Mouse (Mus musculus) thymus, adult 2 months (tissue): ENCODE measurements at regions not wholly inside any gene's neighbourhood (a gene's known extent, or its start where the extent isn't known, plus 50 kb on each side); places are given as distances from the start of the nearest gene placed in this dataset.

ENCODE experiments used
- DNase-seq: peaks from one replicate; pipeline ENCODE4 v3.0.0; 2021
- H3K27ac ChIP-seq: fragments of 200-500 bp; 2 replicates; pipeline ENCODE4 v1.5.1; 2012; ENCODE audit warnings: low read length, control low read depth; ENCODE audit not compliant: control insufficient read depth, insufficient read depth
- H3K27me3 ChIP-seq: fragments of 200-500 bp; 2 replicates; pipeline ENCODE4 v1.6.1; 2012; ENCODE audit warnings: mild to moderate bottlenecking, low read length, moderate library complexity, mixed read lengths; ENCODE audit not compliant: control insufficient read depth, insufficient read depth
- H3K36me3 ChIP-seq: fragments of 200-500 bp; 2 replicates; pipeline ENCODE4 v1.6.1; 2012; ENCODE audit warnings: mild to moderate bottlenecking, low read length, moderate library complexity; ENCODE audit not compliant: control insufficient read depth, insufficient read depth
- H3K4me1 ChIP-seq: fragments of 200-500 bp; replicated peaks from 2 replicates; pipeline ENCODE4 v1.6.1; 2012; ENCODE audit warnings: low read length; ENCODE audit not compliant: control insufficient read depth, insufficient read depth
- H3K4me3 ChIP-seq: fragments of 200-500 bp; 2 replicates; pipeline ENCODE4 v1.5.1; 2012; ENCODE audit warnings: mild to moderate bottlenecking, low read length, control low read depth, moderate library complexity; ENCODE audit not compliant: control insufficient read depth, insufficient read depth
- CTCF ChIP-seq: fragments of 200-500 bp; IDR thresholded peaks from 2 replicates; pipeline ENCODE4 v1.5.1; 2012; ENCODE audit warnings: mild to moderate bottlenecking, control low read depth, low read length, moderate library complexity, borderline replicate concordance; ENCODE audit not compliant: control insufficient read depth, poor library complexity, insufficient read depth; ENCODE audit errors: extremely low read depth
- POLR2A ChIP-seq: fragments of 200-500 bp; IDR thresholded peaks from 2 replicates; pipeline ENCODE4 v1.6.1; 2012; ENCODE audit warnings: mild to moderate bottlenecking, low read length, control low read depth, moderate library complexity; ENCODE audit not compliant: control insufficient read depth, poor library complexity, insufficient read depth; ENCODE audit errors: extremely low read depth
- WGBS: fragments of 180-500 bp; shearing (Covaris S2); methylation state at CpG from one replicate; pipeline ENCODE4 v1.1.7; 2018; 5-methylcytosine and 5-hydroxymethylcytosine counted together

DNA sequence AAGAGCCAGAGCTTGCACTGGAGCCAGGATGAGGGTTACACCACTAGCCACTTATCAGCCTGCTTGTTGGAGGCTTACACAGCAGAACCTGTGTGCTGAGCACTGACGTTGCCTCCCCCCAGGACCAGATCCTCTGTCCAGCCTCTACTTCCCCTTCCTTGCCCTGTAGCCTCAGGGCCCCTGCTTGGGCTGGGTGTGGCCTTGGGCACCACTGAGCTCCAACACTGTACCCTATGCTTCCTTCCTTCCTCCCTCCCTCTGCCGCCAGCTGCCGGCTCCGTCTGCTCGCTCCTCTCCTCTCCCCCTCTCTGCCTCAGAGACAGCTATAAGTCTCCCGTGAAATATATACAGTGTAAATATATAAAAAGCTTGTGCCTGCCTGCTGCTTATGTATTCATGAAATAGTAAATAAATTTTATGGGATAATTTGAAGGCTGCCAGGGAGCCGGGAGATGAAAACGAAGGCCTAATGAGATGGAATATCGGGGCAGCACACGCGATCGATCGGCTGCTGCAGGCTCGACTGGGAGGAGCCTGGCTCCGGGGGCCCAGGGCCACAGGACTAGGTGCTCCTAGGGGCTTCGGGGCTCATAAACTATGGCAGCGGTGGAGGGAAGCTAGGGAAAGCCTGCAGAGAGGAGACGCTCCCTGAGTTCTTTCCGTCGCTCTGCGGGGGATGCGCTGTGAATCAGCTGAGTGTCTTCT is 135.6 kb downstream of the Rbm19 start:
- DNase-seq, result no peak
- no peaks in the 10 kb centered on the region for H3K4me1 ChIP-seq
- no peak for TF ChIP-seq POLR2A
- no peak for TF ChIP-seq CTCF
- 24% methylated on average over 22 of the region's 22 CpGs for WGBS
- H3K36me3 ChIP-seq, result no peaks in the 10 kb centered on the region
- no peak overlapping the region for H3K27ac ChIP-seq
- H3K4me3 ChIP-seq, result no peak overlapping the region
- no peaks in the 10 kb centered on the region for H3K27me3 ChIP-seq

DNA sequence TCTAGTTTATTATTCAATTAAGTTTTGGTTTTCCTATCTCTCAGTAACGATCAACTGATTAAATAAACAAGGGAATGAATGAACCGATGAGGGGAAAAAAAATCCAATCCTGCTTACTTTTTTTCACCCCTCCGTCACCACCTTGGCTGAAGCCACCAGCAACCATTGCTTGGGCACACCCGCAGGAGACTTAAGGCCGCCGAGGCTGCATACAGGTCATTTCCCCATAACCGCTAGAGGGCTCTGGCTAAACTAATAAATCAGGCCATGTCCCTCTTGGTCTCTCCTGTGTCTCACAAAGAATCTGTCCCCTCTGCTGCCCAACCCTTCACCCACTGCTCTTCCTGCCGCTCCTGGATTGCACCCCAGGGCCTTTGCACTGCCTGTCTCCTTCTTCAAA is 136.3 kb downstream of the Rbm19 start:
- no peak for DNase-seq
- H3K4me3 ChIP-seq, result no peak overlapping the region
- no peaks in the 10 kb centered on the region for H3K4me1 ChIP-seq
- H3K27ac ChIP-seq, result no peak overlapping the region
- H3K27me3 ChIP-seq, result no peaks in the 10 kb centered on the region
- TF ChIP-seq POLR2A, result no peak
- TF ChIP-seq CTCF, result no peak
- H3K36me3 ChIP-seq, result no peaks in the 10 kb centered on the region
- 31% methylated on average over 8 of the region's 8 CpGs for WGBS

DNA sequence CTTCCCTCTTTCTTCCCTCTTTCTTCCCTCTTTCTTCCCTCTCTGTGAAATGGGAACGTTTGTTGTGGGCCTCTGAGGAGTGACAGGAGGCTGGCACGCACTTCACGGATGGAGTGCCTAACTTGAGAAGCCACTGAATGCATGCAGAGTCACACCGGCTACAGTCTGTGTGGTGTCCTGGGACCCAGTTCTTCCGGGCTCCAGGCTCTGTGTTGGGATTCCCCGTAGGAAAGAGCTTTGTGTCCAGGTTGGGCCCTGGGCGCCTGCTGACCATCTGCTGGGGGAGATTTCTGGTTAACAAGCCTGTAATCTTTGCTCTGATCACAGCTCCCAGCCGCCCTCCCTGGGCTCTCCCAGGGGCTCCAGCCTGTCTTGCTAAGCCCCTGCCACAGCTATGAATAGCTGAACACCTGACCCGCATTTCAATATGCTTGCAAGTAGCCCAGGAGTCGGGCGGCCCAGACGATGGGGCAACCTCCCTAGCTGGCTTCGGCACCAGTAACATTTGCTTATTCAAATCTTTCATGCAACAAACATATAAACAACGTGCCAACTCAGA is 146.5 kb downstream of the Rbm19 start:
- H3K27me3 ChIP-seq, result no peaks in the 10 kb centered on the region
- H3K4me3 ChIP-seq, result no peak overlapping the region
- no peaks in the 10 kb centered on the region for H3K36me3 ChIP-seq
- TF ChIP-seq POLR2A, result no peak
- no peak for TF ChIP-seq CTCF
- WGBS, result 62% methylated on average over 14 of the region's 14 CpGs
- no peaks in the 10 kb centered on the region for H3K4me1 ChIP-seq
- no peak overlapping the region for H3K27ac ChIP-seq
- DNase-seq, result no peak

DNA sequence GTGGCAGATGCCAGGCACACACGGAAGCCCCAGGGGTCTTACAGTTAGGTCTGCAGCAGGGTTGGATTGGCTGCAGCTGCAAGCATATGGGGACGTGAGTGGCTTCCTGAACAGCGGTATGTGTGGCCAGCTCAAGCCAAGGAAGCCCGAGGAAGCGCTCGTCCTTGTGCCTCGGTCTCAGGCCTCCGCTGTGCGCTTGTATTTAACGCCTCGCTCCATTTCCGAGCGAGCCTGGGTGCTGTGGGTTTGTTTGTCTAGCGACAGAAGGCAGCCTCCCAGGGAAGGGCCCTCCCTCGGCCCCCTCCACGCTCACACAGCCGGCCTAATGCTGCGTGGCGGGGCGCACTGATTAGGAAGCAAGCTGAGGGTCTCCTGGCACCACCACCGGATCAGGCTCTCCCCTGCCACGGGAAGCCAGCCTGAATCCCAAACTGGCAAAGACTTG is 153.2 kb downstream of the Rbm19 start:
- Histone ChIP-seq H3K27ac (no peak overlapping the region), H3K36me3 (no peaks in the 10 kb centered on the region), H3K4me1 (no peaks in the 10 kb centered on the region), H3K4me3 (no peak overlapping the region), H3K27me3 (no peaks in the 10 kb centered on the region; the same call in 1 of the 2 replicates)
- whole genome bisulfite sequencing, result 11% methylated on average over 22 of the region's 22 CpGs
- TF ChIP-seq CTCF, result no peak
- TF ChIP-seq POLR2A, result no peak
- DNase-seq, result no peak

DNA sequence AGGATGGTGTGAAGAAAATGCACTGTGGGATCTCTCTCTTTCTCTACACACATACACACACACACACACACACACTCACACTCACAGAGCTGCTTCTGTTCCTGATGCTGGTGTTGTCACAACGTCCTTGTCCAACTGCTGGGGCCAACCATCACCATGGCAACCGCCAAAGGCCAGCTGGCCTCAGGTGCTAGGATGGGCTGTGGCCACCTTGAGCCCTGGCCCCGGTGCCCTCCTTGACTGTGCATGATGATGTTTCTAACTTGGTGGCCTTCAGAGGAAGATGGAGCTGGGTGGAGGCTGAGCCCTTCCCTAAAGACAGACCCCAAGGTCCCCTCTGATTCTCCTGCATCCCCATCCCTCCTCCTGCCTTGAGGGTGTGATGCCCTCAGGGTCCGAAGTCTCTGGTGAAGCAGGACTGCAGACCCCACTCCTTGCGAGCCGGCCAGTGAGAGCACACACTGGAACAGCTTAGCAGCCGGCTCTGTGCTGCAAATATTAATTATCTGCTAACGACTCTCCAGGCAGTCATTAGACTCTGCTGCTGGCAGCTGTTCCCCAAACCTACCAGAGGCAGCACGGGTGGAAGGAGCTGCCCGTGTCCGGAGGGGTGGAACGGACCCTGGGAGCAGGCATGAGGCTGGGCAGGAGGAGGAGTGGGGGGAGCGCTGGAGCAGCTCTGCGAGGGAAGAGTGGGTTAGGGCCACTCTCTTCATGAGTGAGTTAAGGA is 154.8 kb downstream of the Rbm19 start:
- no peak overlapping the region for H3K27ac ChIP-seq
- TF ChIP-seq CTCF (no peak), POLR2A (no peak)
- H3K4me1 ChIP-seq, result no peaks in the 10 kb centered on the region
- WGBS, result 69% methylated on average over 14 of the region's 14 CpGs
- DNase-seq, result no peak
- no peaks in the 10 kb centered on the region; the same call in 1 of the 2 replicates for H3K27me3 ChIP-seq
- no peak overlapping the region for H3K4me3 ChIP-seq
- H3K36me3 ChIP-seq, result no peaks in the 10 kb centered on the region

DNA sequence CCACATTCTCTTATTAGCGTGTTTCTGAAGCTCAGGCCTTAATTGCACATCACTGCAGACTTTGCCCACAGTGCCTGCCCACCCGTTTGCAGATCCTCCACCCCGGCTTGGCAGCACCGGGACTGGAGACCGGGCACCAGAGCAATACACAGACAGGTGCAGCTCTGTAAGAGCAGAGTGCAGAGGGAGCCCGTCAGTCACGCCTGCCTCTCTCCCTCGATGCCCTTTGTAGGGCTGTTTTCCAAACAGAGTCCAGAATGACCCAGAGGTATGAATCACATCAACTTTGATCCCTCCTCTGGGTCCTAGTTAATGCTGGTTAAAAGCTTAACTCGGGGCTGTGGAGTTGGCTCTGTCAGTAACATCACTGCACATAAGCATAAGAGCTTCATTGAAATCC is 155.3 kb upstream of the Lhx5 start:
- no peak for TF ChIP-seq POLR2A
- no peak for TF ChIP-seq CTCF
- Histone ChIP-seq H3K4me3 (no peak overlapping the region), H3K36me3 (no peaks in the 10 kb centered on the region), H3K27ac (no peak overlapping the region), H3K27me3 (peaks cover under 1% of the 10 kb centered on the region; the same call in 1 of the 2 replicates), H3K4me1 (no peaks in the 10 kb centered on the region)
- WGBS, result 80% methylated on average over 9 of the region's 9 CpGs
- DNase-seq, result no peak
